Mouse (Mus musculus): ENCODE results near the gene Med12l. TPM values are rescaled to one million over a fixed set of nuclear protein-coding genes. Genes with fewer than 3 reads are reported as not detected.
A peak's percentile ranks its signal among the peaks of the same experiment; 100 is the strongest.

Gene Med12l
- polyA plus RNA-seq, 1 experiment from 2014 or later, result 2.9 TPM

GRCm38 (mm10) chr3:59296563-59297130 is 291.0 kb downstream of the Med12l start:
- WGBS, result 56% methylated on average over 5 of the region's 5 CpGs
- no peak overlapping the region for H3K9ac ChIP-seq
- no peak overlapping the region; the same call in 1 of the 2 replicates for H3K27ac ChIP-seq
- no peak overlapping the region for H3K4me2 ChIP-seq
- no peaks in the 10 kb centered on the region for H3K27me3 ChIP-seq
- ATAC-seq (ENCODE audit: insufficient number of reproducible peaks, insufficient read depth, low FRiP score, low TSS enrichment, low read depth), result no peak
- H3K4me3 ChIP-seq, result no peak overlapping the region
- peaks cover 11% of the 10 kb centered on the region for H3K4me1 ChIP-seq
- H3K36me3 ChIP-seq, result no peaks in the 10 kb centered on the region
- H3K9me3 ChIP-seq, result no peaks in the 10 kb centered on the region

DNA sequence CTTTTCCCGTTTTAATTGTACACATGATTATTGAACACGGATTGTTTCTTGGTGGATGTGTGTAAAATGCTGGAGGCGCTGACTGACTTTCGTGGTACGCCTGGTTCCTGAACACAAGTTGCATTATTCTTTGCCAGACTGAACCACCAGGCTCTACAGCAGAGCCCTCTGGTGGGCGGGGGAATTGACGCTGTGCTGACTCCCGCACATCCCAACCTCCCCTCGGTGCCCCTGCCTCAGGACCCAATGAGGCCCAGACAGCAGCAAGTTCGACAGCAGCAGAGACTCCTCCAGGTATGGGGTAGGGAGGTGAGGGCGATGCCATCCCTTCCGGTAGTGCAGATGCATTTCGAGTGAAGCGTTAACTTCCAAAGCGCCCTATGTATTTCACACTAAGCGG is 292.0 kb downstream of the Med12l start:
- no peak for ATAC-seq (ENCODE audit: insufficient number of reproducible peaks, insufficient read depth, low FRiP score, low TSS enrichment, low read depth)
- H3K9me3 ChIP-seq, result no peaks in the 10 kb centered on the region
- no peaks in the 10 kb centered on the region for H3K36me3 ChIP-seq
- no peak overlapping the region for H3K27ac ChIP-seq
- no peak overlapping the region for H3K9ac ChIP-seq
- no peak overlapping the region for H3K4me2 ChIP-seq
- WGBS, result 80% methylated on average over 16 of the region's 16 CpGs
- peaks cover 11% of the 10 kb centered on the region for H3K4me1 ChIP-seq
- H3K27me3 ChIP-seq, result no peaks in the 10 kb centered on the region
- H3K4me3 ChIP-seq, result no peak overlapping the region

- Histone ChIP-seq H3K27ac (no peak overlapping the region), H3K4me1 (no peaks in the 10 kb centered on the region), H3K27me3 (no peaks in the 10 kb centered on the region), H3K9ac (no peak overlapping the region), H3K9me3 (no peaks in the 10 kb centered on the region), H3K4me2 (no peak overlapping the region), H3K4me3 (no peak overlapping the region), H3K36me3 (no peaks in the 10 kb centered on the region)
- 94% methylated on average over 5 of the region's 5 CpGs for WGBS
- no peak for ATAC-seq (ENCODE audit: insufficient number of reproducible peaks, insufficient read depth, low FRiP score, low TSS enrichment, low read depth)
Observed at GRCm38 (mm10) chr3:59304944-59305343, 299.3 kb downstream of the Med12l start.

DNA sequence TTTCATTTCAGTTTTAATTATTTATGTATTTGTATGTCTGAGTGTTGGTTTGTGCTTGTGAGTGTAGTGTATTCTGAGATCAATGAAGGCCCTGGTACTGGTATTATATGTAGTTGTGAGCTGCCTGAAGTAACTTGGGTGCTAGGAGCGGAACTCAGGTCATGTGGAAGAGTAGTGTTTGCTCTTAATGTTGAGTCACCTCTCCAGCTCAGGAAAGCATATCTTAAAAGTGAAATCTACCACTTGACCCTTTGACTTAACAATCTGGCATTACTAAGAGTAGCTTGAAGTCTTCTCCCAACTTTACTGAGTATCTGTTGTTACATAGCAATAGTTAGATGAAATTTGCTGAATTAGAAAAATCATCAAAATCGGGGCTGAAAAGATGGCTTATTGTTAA is 299.9 kb downstream of the Med12l start:
- Histone ChIP-seq H3K4me1 (no peaks in the 10 kb centered on the region), H3K27me3 (no peaks in the 10 kb centered on the region), H3K4me3 (no peak overlapping the region), H3K4me2 (no peak overlapping the region), H3K27ac (no peak overlapping the region), H3K9me3 (no peaks in the 10 kb centered on the region), H3K9ac (no peak overlapping the region), H3K36me3 (no peaks in the 10 kb centered on the region)
- ATAC-seq (ENCODE audit: insufficient number of reproducible peaks, insufficient read depth, low FRiP score, low TSS enrichment, low read depth), result no peak
- WGBS, result 89% methylated on average over 2 of the region's 2 CpGs

- ATAC-seq (ENCODE audit: insufficient number of reproducible peaks, insufficient read depth, low FRiP score, low TSS enrichment, low read depth), result no peak
- H3K27ac ChIP-seq, result no peak overlapping the region
- WGBS, result 83% methylated on average over 10 of the region's 10 CpGs
Observed at GRCm38 (mm10) chr3:59312610-59313009, 307.0 kb downstream of the Med12l start.

DNA sequence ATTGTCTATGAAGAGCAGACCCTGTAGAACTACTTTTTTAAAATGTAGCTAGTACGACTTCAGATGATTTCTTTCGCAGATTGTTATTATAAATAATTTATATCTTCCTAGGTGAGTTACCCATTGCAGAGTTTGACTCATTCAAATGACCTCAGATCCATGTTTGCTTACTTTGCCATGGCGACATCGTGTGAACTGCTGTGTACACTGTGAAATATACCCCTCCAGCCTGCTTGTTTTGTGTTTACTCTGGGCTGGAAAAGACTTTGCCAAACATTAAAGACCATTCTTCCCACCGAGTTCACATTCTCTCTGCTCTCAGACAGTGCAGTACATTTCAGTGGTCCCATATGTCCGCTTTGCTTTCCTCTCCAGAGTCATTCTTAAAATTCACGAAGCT is 310.5 kb downstream of the Med12l start:
- H3K4me2 ChIP-seq, result no peak overlapping the region
- H3K4me1 ChIP-seq, result no peaks in the 10 kb centered on the region; the same call in 1 of the 2 replicates
- H3K27ac ChIP-seq, result no peak overlapping the region
- no peak overlapping the region for H3K9ac ChIP-seq
- no peaks in the 10 kb centered on the region for H3K9me3 ChIP-seq
- no peak for ATAC-seq (ENCODE audit: insufficient number of reproducible peaks, insufficient read depth, low FRiP score, low TSS enrichment, low read depth)
- H3K4me3 ChIP-seq, result no peak overlapping the region
- H3K27me3 ChIP-seq, result no peaks in the 10 kb centered on the region
- 87% methylated on average over 7 of the region's 7 CpGs for WGBS
- H3K36me3 ChIP-seq, result peaks cover 49% of the 10 kb centered on the region

More at GRCm38 (mm10) chr3:59312610-59313009, 307.0 kb downstream of the Med12l start:
- H3K4me3 ChIP-seq, result no peak overlapping the region
- no peaks in the 10 kb centered on the region; the same call in 1 of the 2 replicates for H3K4me1 ChIP-seq
- peaks cover 18% of the 10 kb centered on the region for H3K36me3 ChIP-seq
- H3K9ac ChIP-seq, result no peak overlapping the region
- no peaks in the 10 kb centered on the region for H3K9me3 ChIP-seq
- no peaks in the 10 kb centered on the region for H3K27me3 ChIP-seq
- no peak overlapping the region for H3K4me2 ChIP-seq

DNA sequence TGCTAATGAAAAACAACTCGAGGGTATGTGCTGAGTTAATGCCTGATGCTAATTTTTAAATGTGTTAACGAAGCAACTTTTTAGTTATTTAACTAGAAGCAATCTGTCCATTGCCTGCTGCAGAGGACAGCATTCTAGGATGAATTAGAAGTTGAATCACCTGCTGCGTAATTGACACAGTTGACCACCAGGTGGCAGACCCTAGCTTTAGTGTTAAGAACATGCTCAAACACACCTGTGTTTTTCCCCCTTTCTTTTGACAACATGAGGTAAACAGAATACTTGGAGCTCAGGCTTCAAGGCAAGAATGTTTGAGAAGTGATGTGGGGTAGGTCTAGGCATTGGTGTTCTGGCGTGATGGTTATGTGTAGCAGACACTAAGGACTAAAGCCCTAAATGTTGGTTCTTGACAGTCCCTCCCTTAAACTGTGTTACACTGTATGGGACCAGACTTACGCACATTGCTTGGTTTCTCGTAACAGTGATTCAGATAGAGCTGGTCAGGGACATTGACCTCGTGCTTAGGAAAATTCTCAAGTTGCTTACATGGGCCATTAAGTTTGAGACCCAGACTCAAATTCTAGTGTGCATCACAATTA is 315.8 kb downstream of the Med12l start:
- Histone ChIP-seq H3K9me3 (no peaks in the 10 kb centered on the region), H3K9ac (no peak overlapping the region), H3K36me3 (peaks cover 45% of the 10 kb centered on the region), H3K27me3 (no peaks in the 10 kb centered on the region), H3K4me2 (no peak overlapping the region), H3K4me3 (no peak overlapping the region), H3K4me1 (no peaks in the 10 kb centered on the region; the same call in 1 of the 2 replicates), H3K27ac (no peak overlapping the region)
- ATAC-seq (ENCODE audit: insufficient number of reproducible peaks, insufficient read depth, low FRiP score, low TSS enrichment, low read depth), result no peak
- WGBS, result 49% methylated on average over 7 of the region's 7 CpGs

- H3K27me3 ChIP-seq, result no peaks in the 10 kb centered on the region
- H3K9me3 ChIP-seq, result no peaks in the 10 kb centered on the region; the same call in 1 of the 2 replicates
- no peak overlapping the region for H3K9ac ChIP-seq
- 54% methylated on average over 2 of the region's 2 CpGs for WGBS
- H3K4me3 ChIP-seq, result no peak overlapping the region
- peaks cover 73% of the 10 kb centered on the region for H3K36me3 ChIP-seq
- no peak for ATAC-seq (ENCODE audit: insufficient number of reproducible peaks, insufficient read depth, low FRiP score, low TSS enrichment, low read depth)
- H3K4me1 ChIP-seq, result no peaks in the 10 kb centered on the region
- H3K4me2 ChIP-seq, result no peak overlapping the region
- no peak overlapping the region for H3K27ac ChIP-seq
Observed at GRCm38 (mm10) chr3:59328526-59328925, 322.9 kb downstream of the Med12l start.

GRCm38 (mm10) chr3:59341647-59342427 is 336.2 kb downstream of the Med12l start:
- WGBS, result 47% methylated on average over 11 of the region's 11 CpGs
- no peak for ATAC-seq (ENCODE audit: insufficient number of reproducible peaks, insufficient read depth, low FRiP score, low TSS enrichment, low read depth)
- no peaks in the 10 kb centered on the region for H3K9me3 ChIP-seq
- peaks cover 12% of the 10 kb centered on the region for H3K4me1 ChIP-seq
- H3K9ac ChIP-seq, result peak overlapping the region; percentile 4; the same call in 1 of the 2 replicates
- H3K27ac ChIP-seq, result no peak overlapping the region
- H3K4me3 ChIP-seq, result peak overlapping the region; percentile 27
- H3K36me3 ChIP-seq, result peaks cover 20% of the 10 kb centered on the region
- peak overlapping the region; percentile 55 for H3K4me2 ChIP-seq
- H3K27me3 ChIP-seq, result no peaks in the 10 kb centered on the region

DNA sequence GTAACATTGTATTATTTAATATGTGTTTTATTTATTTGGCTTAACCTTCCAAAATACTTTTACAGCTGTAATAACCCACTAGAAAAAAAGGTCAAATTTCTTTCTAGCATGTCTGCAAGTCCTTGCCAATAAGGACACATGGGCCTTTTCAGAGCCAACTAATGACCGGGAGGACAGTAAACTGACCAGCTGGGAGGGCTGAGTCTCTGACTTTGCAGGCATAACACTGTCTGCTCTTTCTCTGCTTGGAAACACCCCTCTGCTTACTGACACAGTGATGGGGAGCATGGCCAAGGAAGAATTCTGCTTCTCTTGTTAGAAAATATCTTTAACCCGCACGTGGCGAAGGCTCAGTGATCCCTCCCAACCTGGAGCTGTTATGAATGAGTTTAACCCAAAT is 337.4 kb downstream of the Med12l start:
- Histone ChIP-seq H3K27me3 (no peaks in the 10 kb centered on the region), H3K27ac (no peak overlapping the region), H3K9ac (peak overlapping the region; percentile 76), H3K4me1 (peaks cover 12% of the 10 kb centered on the region), H3K4me3 (peak overlapping the region; percentile 62), H3K9me3 (no peaks in the 10 kb centered on the region), H3K36me3 (peaks cover 18% of the 10 kb centered on the region), H3K4me2 (peak overlapping the region; percentile 67)
- no peak for ATAC-seq (ENCODE audit: insufficient number of reproducible peaks, insufficient read depth, low FRiP score, low TSS enrichment, low read depth)
- 44% methylated on average over 4 of the region's 4 CpGs for WGBS

- Histone ChIP-seq H3K9me3 (no peaks in the 10 kb centered on the region), H3K4me1 (peaks cover 12% of the 10 kb centered on the region), H3K27ac (peak within 1 kb of the TSS; percentile 81), H3K4me2 (peak within 1 kb of the TSS; percentile 67), H3K36me3 (peaks cover 16% of the 10 kb centered on the region), H3K4me3 (peak within 1 kb of the TSS; percentile 62), H3K9ac (peak within 1 kb of the TSS; percentile 76), H3K27me3 (no peaks in the 10 kb centered on the region)
- 2% methylated on average over 23 of the region's 23 CpGs for WGBS
- ATAC-seq (ENCODE audit: insufficient number of reproducible peaks, insufficient read depth, low FRiP score, low TSS enrichment, low read depth), result peak; percentile 92
Observed at GRCm38 (mm10) chr3:59344065-59344905, 338.7 kb downstream of the Med12l start, which contains the start of gene Igsf10. Gene Igsf10 (minus strand): TSS chr3:59344394.

Data from embryonic facial prominence, embryonic 13.5 days (tissue).